Mouse (Mus musculus): Measurements from ENCODE around the gene Slitrk2. TPM values are rescaled to one million over a fixed set of nuclear protein-coding genes. Genes with fewer than 3 reads are reported as not detected.

Slitrk2 gene
- polyA plus RNA-seq (2015; fragmentation: Nextera tagmentation; extraction: Ambion mirVana) = 0.05 TPM in 1 of 2 replicates, not detected in the other

DNA sequence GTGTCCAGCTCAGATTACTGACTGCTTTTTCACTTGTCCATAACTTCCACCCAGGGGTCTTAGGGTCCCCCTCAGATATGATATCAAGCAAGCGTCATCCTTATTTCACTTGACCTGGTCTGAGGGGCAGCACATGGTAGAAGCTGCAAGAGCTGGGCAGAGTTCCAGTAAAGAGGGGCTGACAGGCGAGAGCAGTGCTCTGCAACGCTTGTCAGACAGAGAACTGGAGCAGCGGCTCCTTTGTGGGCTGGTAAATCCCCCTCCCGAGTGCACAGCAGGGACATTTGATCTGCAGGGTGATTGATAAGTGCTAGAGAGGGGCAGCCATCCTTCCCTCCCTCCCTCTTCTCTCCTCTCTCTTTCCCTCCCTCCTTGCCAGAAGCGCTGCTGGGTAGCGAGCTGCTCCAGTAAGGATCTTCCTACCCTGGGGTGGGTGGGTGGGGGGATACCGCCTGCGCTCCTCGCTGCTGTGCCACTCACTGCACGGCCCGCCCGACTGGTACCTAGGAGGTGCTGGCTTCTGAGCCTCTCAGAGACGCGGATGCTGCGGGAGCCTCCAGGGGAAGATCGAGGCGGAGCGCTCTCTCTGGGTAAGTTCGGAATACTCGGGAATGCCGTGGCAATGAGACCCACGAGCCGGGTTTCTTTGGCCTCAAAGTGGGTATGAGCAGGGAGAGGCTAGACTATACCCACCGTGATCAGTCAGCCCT is at the start of gene Slitrk2:
Slitrk2 (plus strand) TSS at position 408 of the 710 bp plus-strand sequence.
- no peaks in the 10 kb centered on the region for H3K27me3 ChIP-seq (ENCODE audit: control insufficient read depth, insufficient read depth, low read depth, low read length)
- no peak for ATAC-seq (ENCODE audit: low read depth)
- no peak within 1 kb of the TSS for H3K9ac ChIP-seq (ENCODE audit: low read depth, low read length)
- no peak within 1 kb of the TSS for H3K27ac ChIP-seq (ENCODE audit: low read length)
- H3K4me3 ChIP-seq (ENCODE audit: low read depth, low read length) = no peak within 1 kb of the TSS
- H3K9me3 ChIP-seq (replicated peaks; ENCODE audit: control insufficient read depth, low read length) = no peaks in the 10 kb centered on the region
- H3K4me2 ChIP-seq (ENCODE audit: low read depth, low read length) = no peak within 1 kb of the TSS
- no peaks in the 10 kb centered on the region for H3K36me3 ChIP-seq (ENCODE audit: control insufficient read depth, insufficient read depth)
- no peaks in the 10 kb centered on the region for H3K4me1 ChIP-seq (ENCODE audit: control insufficient read depth, low read depth, low read length)
- WGBS (ENCODE audit: insufficient replicate concordance) = 12% methylated on average over 25 of the region's 25 CpGs

- no peaks in the 10 kb centered on the region for H3K9me3 ChIP-seq (replicated peaks; ENCODE audit: control insufficient read depth, low read length)
- no peaks in the 10 kb centered on the region for H3K36me3 ChIP-seq (ENCODE audit: control insufficient read depth, insufficient read depth)
- H3K27ac ChIP-seq (ENCODE audit: low read length) = no peak overlapping the region
- no peak overlapping the region for H3K4me2 ChIP-seq (ENCODE audit: low read depth, low read length)
- H3K9ac ChIP-seq (ENCODE audit: low read depth, low read length) = no peak overlapping the region
- WGBS (ENCODE audit: insufficient replicate concordance) = 62% methylated on average over 3 of the region's 3 CpGs
- no peak for ATAC-seq (ENCODE audit: low read depth)
- H3K27me3 ChIP-seq (ENCODE audit: control insufficient read depth, insufficient read depth, low read depth, low read length) = no peaks in the 10 kb centered on the region
- H3K4me1 ChIP-seq (ENCODE audit: control insufficient read depth, low read depth, low read length) = no peaks in the 10 kb centered on the region
- no peak overlapping the region for H3K4me3 ChIP-seq (ENCODE audit: low read depth, low read length)
These were observed 43.6 kb upstream of the Slitrk2 start for GRCm38 (mm10) chrX:66605490-66605889.

DNA sequence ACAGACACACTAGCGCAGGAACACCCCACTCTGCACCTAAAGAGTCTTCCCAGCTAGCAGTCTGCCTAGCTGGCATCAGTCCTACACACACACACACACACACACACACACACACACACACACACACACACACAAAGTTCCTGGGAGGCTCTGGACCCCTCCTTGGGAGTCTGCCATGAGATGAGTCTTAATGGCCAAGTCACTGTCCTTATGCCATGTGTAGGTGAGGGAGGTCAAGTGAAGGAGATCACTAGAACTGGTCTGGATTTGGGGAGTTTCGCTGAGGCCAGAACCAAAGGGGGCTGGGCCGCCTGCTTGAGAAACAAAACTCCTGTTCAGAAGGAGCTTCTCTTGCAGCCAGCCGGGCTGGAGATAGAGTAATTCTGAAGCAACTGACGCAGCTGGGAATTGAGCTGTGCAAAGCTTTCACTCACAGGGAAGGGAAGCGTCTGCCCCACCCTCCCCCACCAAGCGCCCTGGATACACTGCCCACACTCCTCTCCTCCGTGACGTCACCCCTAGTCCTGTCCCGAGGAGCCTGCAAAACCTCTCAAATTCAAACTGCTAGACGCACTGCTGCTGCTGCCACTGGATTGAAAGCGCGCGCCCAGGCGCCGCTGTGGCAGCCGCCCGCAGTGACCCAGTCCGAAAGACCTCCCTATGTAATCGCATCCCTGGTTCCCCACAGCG is 3.5 kb downstream of the Slitrk2 start:
- Histone ChIP-seq H3K9ac (ENCODE audit: low read depth, low read length) (no peak overlapping the region), H3K36me3 (ENCODE audit: control insufficient read depth, insufficient read depth) (no peaks in the 10 kb centered on the region), H3K27me3 (ENCODE audit: control insufficient read depth, insufficient read depth, low read depth, low read length) (no peaks in the 10 kb centered on the region), H3K9me3 (replicated peaks; ENCODE audit: control insufficient read depth, low read length) (no peaks in the 10 kb centered on the region), H3K27ac (ENCODE audit: low read length) (no peak overlapping the region), H3K4me2 (ENCODE audit: low read depth, low read length) (no peak overlapping the region), H3K4me1 (ENCODE audit: control insufficient read depth, low read depth, low read length) (no peaks in the 10 kb centered on the region), H3K4me3 (ENCODE audit: low read depth, low read length) (no peak overlapping the region)
- no peak for ATAC-seq (ENCODE audit: low read depth)
- WGBS (ENCODE audit: insufficient replicate concordance) = 14% methylated on average over 21 of the region's 21 CpGs

DNA sequence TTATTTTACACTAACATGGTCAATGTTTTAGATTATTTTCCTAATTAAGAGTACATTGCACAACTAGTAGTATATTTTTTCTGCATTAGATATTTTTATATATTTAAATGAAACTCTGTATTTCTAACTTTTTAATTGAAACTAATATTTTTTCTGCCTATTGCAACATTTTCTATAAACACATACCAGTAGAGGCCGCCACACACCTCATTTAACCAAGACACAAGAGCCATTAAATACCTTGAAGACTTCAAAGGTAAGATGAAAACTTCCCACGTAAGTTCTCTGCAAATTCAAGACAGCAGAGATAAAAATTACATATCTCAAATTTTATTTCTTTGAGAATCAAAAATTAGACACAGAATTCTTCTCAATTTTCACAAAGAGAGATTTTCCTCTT is 8.2 kb downstream of the Slitrk2 start:
- 27% methylated on average over 2 of the region's 2 CpGs for WGBS (ENCODE audit: insufficient replicate concordance)
- no peaks in the 10 kb centered on the region for H3K9me3 ChIP-seq (replicated peaks; ENCODE audit: control insufficient read depth, low read length)
- H3K4me3 ChIP-seq (ENCODE audit: low read depth, low read length) = no peak overlapping the region
- H3K36me3 ChIP-seq (ENCODE audit: control insufficient read depth, insufficient read depth) = no peaks in the 10 kb centered on the region
- no peak overlapping the region for H3K27ac ChIP-seq (ENCODE audit: low read length)
- H3K4me1 ChIP-seq (ENCODE audit: control insufficient read depth, low read depth, low read length) = no peaks in the 10 kb centered on the region
- no peaks in the 10 kb centered on the region for H3K27me3 ChIP-seq (ENCODE audit: control insufficient read depth, insufficient read depth, low read depth, low read length)
- no peak overlapping the region for H3K4me2 ChIP-seq (ENCODE audit: low read depth, low read length)
- ATAC-seq (ENCODE audit: low read depth) = no peak
- H3K9ac ChIP-seq (ENCODE audit: low read depth, low read length) = no peak overlapping the region

GRCm38 (mm10) chrX:66676959-66677358 is 27.8 kb downstream of the Slitrk2 start:
- 71% methylated on average over 4 of the region's 4 CpGs for WGBS (ENCODE audit: insufficient replicate concordance)
- Histone ChIP-seq H3K27me3 (ENCODE audit: control insufficient read depth, insufficient read depth, low read depth, low read length) (no peaks in the 10 kb centered on the region), H3K4me2 (ENCODE audit: low read depth, low read length) (no peak overlapping the region), H3K9ac (ENCODE audit: low read depth, low read length) (no peak overlapping the region), H3K9me3 (replicated peaks; ENCODE audit: control insufficient read depth, low read length) (no peaks in the 10 kb centered on the region), H3K36me3 (ENCODE audit: control insufficient read depth, insufficient read depth) (no peaks in the 10 kb centered on the region), H3K4me1 (ENCODE audit: control insufficient read depth, low read depth, low read length) (no peaks in the 10 kb centered on the region), H3K4me3 (ENCODE audit: low read depth, low read length) (no peak overlapping the region), H3K27ac (ENCODE audit: low read length) (no peak overlapping the region)
- ATAC-seq (ENCODE audit: low read depth) = no peak

GRCm38 (mm10) chrX:66678646-66679045 is 29.5 kb downstream of the Slitrk2 start:
- Histone ChIP-seq H3K9me3 (replicated peaks; ENCODE audit: control insufficient read depth, low read length) (no peaks in the 10 kb centered on the region), H3K27ac (ENCODE audit: low read length) (no peak overlapping the region), H3K4me1 (ENCODE audit: control insufficient read depth, low read depth, low read length) (no peaks in the 10 kb centered on the region), H3K9ac (ENCODE audit: low read depth, low read length) (no peak overlapping the region), H3K4me3 (ENCODE audit: low read depth, low read length) (no peak overlapping the region), H3K36me3 (ENCODE audit: control insufficient read depth, insufficient read depth) (no peaks in the 10 kb centered on the region), H3K4me2 (ENCODE audit: low read depth, low read length) (no peak overlapping the region), H3K27me3 (ENCODE audit: control insufficient read depth, insufficient read depth, low read depth, low read length) (no peaks in the 10 kb centered on the region)
- ATAC-seq (ENCODE audit: low read depth) = no peak
- 41% methylated on average over 7 of the region's 7 CpGs for WGBS (ENCODE audit: insufficient replicate concordance)

All from liver, embryonic 16.5 days (tissue).